Mouse (Mus musculus) lung, postnatal 0 days (tissue): Measurements from ENCODE around the gene Gm1604a.
"Not testable (repeated sequence)": the region's sequence is repeated elsewhere in the genome, so short reads cannot be mapped to it uniquely, and the experiment has no call there.

ENCODE experiments used
- CTCF ChIP-seq: IDR thresholded peaks from 2 replicates; pipeline ENCODE4 v1.5.1; 2016; ENCODE audit warnings: antibody characterized with exemption, mild to moderate bottlenecking
- EP300 ChIP-seq: IDR thresholded peaks from 2 replicates; pipeline ENCODE4 v1.6.1; 2016; ENCODE audit warnings: antibody characterized with exemption, mild to moderate bottlenecking, control low read depth

GRCm38 (mm10) chr17:7005646-7006045, 19.7 kb upstream of the Gm1604a start:
- TF ChIP-seq CTCF, EP300: not testable (repeated sequence)
